Mouse (Mus musculus): Measurements from ENCODE around the gene Gm45618. TPM values are rescaled to one million over a fixed set of nuclear protein-coding genes. Genes with fewer than 3 reads are reported as not detected.

The Gm45618 gene
- total RNA-seq, 2 experiments from 2014 or later, result not detected

- no peak for ATAC-seq (ENCODE audit: poor library complexity, severe bottlenecking)
These were observed 49.3 kb downstream of the Gm45618 start for GRCm38 (mm10) chr7:142071212-142071578.

- ATAC-seq (ENCODE audit: poor library complexity, severe bottlenecking), result peak; percentile 97
These were observed 49.9 kb downstream of the Gm45618 start for GRCm38 (mm10) chr7:142070458-142071211.

Other genes with a start within 250 kb of the Gm45618 start
- 29.0 and 30.9 TPM in 2 replicates for gene Tollip, start 202.2 kb downstream of the Gm45618 start, total RNA-seq (2015)
- gene Tollip, start 202.2 kb downstream of the Gm45618 start, total RNA-seq (2017), result 30.7 and 38.7 TPM in 2 replicates
- gene Brsk2, start 171.0 kb downstream of the Gm45618 start, total RNA-seq (2015), result not detected in 2 replicates
- not detected in 2 replicates for gene Brsk2, start 171.0 kb downstream of the Gm45618 start, total RNA-seq (2017)
- 25.5 and 34.4 TPM in 2 replicates for gene Mob2, start 59.7 kb downstream of the Gm45618 start, total RNA-seq (2015)
- gene Mob2, start 59.7 kb downstream of the Gm45618 start, total RNA-seq (2017), result 29.7 and 31.7 TPM in 2 replicates
- not detected in 2 replicates for gene Dusp8, start 24.9 kb downstream of the Gm45618 start, total RNA-seq (2015)
- not detected in 2 replicates for gene Dusp8, start 24.9 kb downstream of the Gm45618 start, total RNA-seq (2017)
- gene Gm39115, start 15.3 kb upstream of the Gm45618 start, total RNA-seq (2015), result not detected in 2 replicates
- gene Gm39115, start 15.3 kb upstream of the Gm45618 start, total RNA-seq (2017), result not detected in 2 replicates
- gene Gm45337, start 23.9 kb upstream of the Gm45618 start, total RNA-seq (2015), result not detected in 2 replicates
- not detected in 2 replicates for gene Gm45337, start 23.9 kb upstream of the Gm45618 start, total RNA-seq (2017)
- not detected in 2 replicates for gene Gm29735, start 36.4 kb upstream of the Gm45618 start, total RNA-seq (2015)
- not detected in 2 replicates for gene Gm29735, start 36.4 kb upstream of the Gm45618 start, total RNA-seq (2017)
- not detected in 2 replicates for gene Gm4553, start 45.0 kb upstream of the Gm45618 start, total RNA-seq (2015)
- gene Gm4553, start 45.0 kb upstream of the Gm45618 start, total RNA-seq (2017), result not detected in 2 replicates
- gene Krtap5-2, start 55.3 kb upstream of the Gm45618 start, total RNA-seq (2015), result not detected in 2 replicates
- not detected in 2 replicates for gene Krtap5-2, start 55.3 kb upstream of the Gm45618 start, total RNA-seq (2017)
- not detected in 2 replicates for gene Gm10153, start 69.7 kb upstream of the Gm45618 start, total RNA-seq (2015)
- not detected in 2 replicates for gene Gm10153, start 69.7 kb upstream of the Gm45618 start, total RNA-seq (2017)
- gene Krtap5-3, start 80.6 kb upstream of the Gm45618 start, total RNA-seq (2015), result not detected in 2 replicates
- gene Krtap5-3, start 80.6 kb upstream of the Gm45618 start, total RNA-seq (2017), result not detected in 2 replicates
- not detected in 2 replicates for gene Gm7579, start 91.1 kb upstream of the Gm45618 start, total RNA-seq (2015)
- not detected in 2 replicates for gene Gm7579, start 91.1 kb upstream of the Gm45618 start, total RNA-seq (2017)
- not detected in 2 replicates for gene Krtap5-5, start 109.2 kb upstream of the Gm45618 start, total RNA-seq (2015)
- not detected in 2 replicates for gene Krtap5-5, start 109.2 kb upstream of the Gm45618 start, total RNA-seq (2017)
- gene Gm40460, start 120.3 kb upstream of the Gm45618 start, total RNA-seq (2015), result not detected in 2 replicates
- not detected in 2 replicates for gene Gm40460, start 120.3 kb upstream of the Gm45618 start, total RNA-seq (2017)
- gene Gm2431, start 137.6 kb upstream of the Gm45618 start, total RNA-seq (2015), result not detected in 2 replicates
- not detected in 2 replicates for gene Gm2431, start 137.6 kb upstream of the Gm45618 start, total RNA-seq (2017)
- gene Gm4559, start 153.6 kb upstream of the Gm45618 start, total RNA-seq (2015), result not detected in 2 replicates
- gene Gm4559, start 153.6 kb upstream of the Gm45618 start, total RNA-seq (2017), result not detected in 2 replicates
- gene Krtap5-1, start 176.4 kb upstream of the Gm45618 start, total RNA-seq (2015), result not detected in 2 replicates
- not detected in 2 replicates for gene Krtap5-1, start 176.4 kb upstream of the Gm45618 start, total RNA-seq (2017)
- gene Krtap5-4, start 182.8 kb upstream of the Gm45618 start, total RNA-seq (2015), result not detected in 2 replicates
- not detected in 2 replicates for gene Krtap5-4, start 182.8 kb upstream of the Gm45618 start, total RNA-seq (2017)

Data from megakaryocyte, adult 5-6 weeks (primary cell).